Mouse (Mus musculus) cerebellum, adult (tissue): ENCODE measurements around the gene Tbxas1.

Source experiments
- ATAC-seq: cut with Nextera tagmentation; 2 replicates; pipeline ENCODE4 v1.9.2; 2017; ENCODE audit warnings: mild to moderate bottlenecking, moderate library complexity, mixed read lengths; ENCODE audit not compliant: insufficient number of reproducible peaks, low FRiP score, low TSS enrichment

The Tbxas1 gene

DNA sequence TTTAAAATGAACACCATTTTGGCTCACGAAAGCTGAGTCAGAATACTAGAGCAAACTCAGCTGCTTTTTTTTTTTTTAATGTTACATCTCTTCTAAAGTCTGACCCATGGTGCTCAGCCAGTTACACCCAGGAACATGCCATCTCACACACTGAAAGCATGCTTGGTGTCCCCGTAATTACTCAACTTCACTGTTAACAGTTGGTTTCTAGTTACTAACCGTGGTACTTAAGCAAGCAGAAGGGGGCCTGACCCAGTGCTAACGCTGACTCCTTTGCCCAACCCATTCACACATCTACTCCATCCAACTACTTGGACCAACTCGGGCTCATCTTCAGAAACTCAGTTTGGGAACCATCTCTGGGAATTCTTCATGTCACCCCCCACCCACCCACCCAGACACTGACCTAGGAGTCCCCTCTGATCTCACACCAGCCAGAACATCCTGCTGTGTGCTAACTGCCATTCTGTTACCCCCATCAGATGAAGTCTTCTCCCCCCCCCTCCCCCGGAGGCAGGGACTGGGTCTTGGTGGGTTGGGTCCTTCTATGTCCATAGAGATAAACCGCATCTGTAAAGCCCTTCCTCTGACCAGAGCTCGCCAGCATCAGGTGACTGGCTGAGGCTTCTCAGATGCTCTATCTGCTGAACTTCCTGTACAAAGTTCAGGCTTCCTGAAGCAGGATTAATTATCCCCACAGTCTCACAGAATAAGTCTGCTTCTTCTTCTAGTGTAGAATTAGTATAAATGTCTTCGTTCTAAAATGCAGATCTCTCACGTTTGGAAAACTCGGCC is 105.9 kb downstream of the Tbxas1 start:
- no peak for ATAC-seq

DNA sequence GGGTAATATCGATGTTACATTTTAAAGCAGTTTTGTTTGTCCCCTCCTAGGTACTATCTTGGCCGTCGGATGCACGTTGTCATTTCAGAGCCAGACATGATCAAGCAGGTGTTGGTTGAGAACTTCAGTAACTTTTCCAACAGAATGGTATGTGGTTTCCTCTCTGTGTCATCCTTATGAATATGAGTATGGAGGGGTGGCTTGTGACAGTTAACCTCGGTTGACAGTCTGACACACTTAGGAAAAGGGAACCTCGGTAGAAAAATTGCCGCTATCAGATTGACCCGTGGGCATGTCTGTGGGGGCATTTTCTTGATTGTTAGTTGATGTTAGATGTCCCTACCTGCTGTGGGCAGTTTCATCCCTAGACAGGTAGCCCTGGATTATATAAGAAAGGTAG is 106.9 kb downstream of the Tbxas1 start:
- ATAC-seq, result no peak

GRCm38 (mm10) chr6:38982656-38983055 is 107.5 kb downstream of the Tbxas1 start:
- no peak for ATAC-seq

DNA sequence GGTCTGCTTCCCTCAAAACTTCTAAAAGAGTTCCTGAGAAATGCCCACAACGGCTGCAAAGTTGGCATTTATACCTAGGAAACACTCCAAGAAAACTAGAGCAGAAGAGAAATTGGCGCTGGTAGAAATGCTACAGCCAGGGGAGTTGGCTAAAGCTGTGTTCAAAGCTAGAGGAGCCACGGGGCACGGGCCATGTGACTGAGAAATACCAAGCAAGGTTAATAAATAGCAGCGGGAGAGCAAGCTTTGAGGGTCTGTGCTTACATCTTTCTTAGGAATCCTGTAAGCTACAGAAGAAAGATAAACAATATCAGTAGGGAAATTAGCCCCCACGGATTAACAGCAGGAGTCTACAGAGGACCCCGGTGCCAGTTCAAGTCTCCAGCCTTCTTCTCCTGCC is 107.9 kb downstream of the Tbxas1 start:
- no peak for ATAC-seq

DNA sequence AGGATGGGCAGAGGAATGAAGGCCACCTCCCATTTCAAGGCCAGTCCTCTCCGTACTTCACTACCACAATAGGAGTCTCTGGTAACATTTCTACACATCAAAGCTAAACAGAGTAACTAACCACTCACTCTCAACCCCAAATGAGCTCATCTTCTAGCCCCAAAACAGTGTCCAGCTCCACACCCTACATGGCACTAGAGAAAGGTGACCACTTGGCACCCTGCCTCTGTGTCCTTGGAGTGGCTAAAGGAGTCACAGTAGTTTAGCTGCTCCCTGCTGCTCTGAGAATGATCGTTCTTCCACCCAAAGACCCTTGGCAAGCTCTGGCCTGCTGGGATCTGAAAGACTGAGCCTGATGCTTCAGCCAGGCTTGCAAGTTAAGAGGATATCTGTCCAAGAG is 109.4 kb downstream of the Tbxas1 start:
- ATAC-seq, result no peak

DNA sequence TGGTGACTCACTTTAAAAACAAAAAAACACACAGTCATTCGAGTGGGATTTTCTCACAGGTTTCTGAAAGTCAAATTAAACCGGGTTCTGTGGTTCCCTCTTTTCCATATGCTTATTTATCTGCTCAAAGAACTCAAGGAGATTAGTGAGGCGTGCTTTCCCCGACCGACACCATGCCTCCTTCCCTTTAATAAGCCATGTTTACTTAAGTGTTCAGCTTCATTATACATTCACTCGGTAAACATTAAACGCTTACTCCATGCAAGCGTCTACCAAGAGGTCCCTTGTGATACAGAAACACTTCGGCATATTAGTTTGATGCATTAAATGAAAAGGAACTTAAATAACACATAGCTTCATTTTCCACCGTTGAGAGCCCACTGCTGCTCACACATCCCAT is 111.4 kb downstream of the Tbxas1 start:
- no peak for ATAC-seq

DNA sequence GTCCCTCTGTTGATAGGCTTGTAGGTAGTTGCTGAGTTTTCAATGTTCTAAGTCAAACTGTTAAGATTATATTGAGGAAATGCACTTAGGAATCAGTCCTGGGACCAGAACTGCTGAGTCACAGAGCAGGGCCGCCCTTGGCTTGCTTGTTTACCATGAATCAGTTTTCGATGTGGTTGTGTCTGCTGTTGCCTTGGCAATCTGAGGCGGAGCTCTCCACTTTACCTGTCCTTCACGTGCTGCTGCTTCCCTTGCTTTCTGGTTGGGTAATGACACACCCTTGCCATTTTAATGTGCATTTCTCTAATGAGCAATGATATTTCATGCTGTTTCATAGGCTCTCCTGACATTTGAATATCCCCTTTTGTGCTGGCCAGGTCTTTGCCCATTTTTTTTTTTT is 116.8 kb downstream of the Tbxas1 start:
- no peak for ATAC-seq

DNA sequence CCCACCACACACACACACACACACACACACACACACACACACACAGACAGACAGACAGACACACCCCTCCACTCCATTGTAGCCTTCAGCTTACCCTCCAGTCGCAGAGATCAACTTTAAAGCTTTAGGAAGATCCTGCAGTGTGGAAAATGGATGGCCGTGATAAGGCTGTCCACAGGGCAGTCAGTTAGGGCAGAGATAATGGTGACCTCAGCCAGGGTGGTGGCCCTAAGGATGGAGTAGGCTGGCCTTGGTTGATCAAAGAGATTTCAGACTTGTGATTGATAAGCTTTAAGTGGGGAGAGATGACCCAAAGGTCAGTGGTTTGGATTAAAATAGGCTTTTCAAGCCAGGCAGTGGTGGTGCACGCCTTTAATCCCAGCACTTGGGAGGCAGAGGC is 120.6 kb downstream of the Tbxas1 start:
- ATAC-seq, result no peak

GRCm38 (mm10) chr6:38997838-38998237 is 122.6 kb downstream of the Tbxas1 start:
- ATAC-seq, result no peak

- no peak for ATAC-seq
Measured at GRCm38 (mm10) chr6:39003126-39003525, 127.9 kb downstream of the Tbxas1 start.

- ATAC-seq, result no peak
Measured at GRCm38 (mm10) chr6:39004003-39004473, 128.8 kb downstream of the Tbxas1 start.

DNA sequence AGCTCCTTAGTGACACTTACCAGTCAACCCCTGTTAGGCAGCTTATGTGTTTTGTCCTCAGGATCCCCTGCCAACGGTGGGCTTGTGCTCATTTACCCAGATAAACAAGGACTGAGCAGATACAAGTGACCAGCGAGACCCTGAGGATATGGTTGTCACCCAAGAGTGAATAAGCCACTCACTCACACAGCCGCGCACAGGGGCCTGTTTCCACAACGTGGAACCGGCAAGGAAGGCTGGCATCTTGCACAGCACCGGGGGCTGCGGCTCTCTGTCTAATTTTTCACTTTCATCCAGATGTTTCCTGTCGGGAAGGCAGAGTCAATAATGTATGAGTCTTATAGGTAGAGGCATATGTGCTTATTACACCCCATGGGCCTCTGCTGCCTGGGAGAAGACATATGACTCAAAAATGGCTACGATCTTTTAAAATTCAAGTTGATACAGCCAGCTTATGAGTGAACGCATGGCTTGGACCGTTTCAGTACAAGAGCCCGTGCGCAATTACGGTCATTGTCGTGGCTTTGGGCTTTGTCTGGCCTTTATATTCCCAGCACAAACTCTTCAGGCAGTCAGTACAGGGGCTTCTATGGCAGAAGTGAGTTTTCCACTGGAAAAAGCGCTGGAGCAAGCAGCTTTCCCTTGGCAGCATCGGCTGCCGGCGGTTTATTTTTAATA is 130.2 kb downstream of the Tbxas1 start:
- no peak for ATAC-seq

GRCm38 (mm10) chr6:39005945-39006572 is 130.9 kb downstream of the Tbxas1 start:
- ATAC-seq, result no peak

- ATAC-seq, result no peak
Measured at GRCm38 (mm10) chr6:39007223-39007622, 132.0 kb downstream of the Tbxas1 start.

DNA sequence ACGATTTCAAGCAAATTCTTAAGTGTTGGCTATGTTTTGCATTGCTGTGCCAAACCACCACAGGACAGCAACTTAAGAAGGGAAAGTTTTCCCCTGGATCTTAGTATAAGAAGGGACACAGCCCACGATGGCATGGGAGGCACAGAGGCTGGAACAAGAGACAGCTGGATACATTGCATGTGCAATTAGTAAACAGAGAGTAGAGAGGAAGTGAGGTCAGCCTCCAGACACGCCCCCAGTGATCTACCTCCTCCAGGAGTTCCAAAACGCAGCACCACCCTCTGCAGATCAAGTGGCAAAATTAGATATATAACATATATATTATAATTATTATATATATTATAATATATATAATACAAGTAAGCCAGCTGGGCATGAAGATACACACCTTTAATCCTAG is 132.9 kb downstream of the Tbxas1 start:
- ATAC-seq, result no peak

DNA sequence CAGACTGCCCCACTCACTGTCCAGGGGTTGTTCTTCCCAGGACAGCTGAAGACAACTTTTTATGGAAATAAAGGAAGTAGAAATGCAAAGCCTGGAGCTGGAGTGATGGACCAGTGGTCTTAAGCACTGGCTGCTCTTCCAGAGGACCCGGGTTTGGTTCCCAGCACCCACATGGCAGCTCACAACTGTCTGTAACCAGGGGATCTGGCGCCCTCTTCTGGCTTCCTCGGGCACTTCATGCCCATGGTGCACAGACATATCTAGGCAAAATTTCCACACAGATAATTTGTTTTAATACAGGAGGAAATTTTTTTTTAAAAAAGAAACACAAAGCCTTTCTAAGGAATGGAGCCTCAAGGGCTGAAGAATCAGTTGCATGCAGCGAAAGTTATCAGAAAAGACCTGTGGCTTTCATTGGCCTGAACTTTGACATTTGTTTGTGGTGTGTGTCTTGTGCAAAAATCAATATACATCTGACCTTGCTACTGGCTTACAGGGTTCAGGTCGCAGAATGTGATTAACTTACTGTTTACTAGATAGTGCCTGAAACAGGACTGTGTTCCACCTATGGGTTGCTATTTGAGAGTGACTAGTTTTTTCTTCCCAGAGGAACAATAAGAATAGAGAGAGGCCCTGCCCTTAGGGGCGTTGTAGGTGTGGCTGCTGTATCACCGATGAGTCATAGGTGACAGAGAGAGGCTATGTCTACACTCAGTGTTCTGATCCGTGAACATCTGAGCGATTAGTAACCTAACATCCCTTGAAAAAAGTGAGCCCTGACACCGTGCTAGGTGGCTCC is 138.0 kb downstream of the Tbxas1 start:
- ATAC-seq, result no peak

DNA sequence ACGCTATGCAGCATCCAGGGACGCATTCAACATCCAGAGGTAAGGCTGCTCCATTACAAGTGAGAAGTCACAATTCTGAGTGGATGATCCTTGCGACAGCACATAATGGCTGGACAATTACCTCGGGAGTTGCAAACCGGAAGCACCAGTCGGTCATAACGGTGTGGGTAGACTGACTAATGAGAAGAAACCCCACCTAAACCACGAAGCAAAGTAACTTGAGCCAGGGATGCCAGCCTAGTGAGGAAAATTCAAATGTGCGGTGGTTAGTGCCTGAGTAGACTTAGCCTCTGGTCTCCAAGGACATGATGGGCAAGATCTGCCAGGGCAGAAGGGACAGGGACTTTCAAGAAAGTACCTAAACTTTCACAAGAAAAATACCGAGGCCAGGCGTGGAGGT is 142.7 kb downstream of the Tbxas1 start:
- ATAC-seq, result no peak

- ATAC-seq, result no peak
Measured at GRCm38 (mm10) chr6:39018805-39019204, 143.6 kb downstream of the Tbxas1 start.

DNA sequence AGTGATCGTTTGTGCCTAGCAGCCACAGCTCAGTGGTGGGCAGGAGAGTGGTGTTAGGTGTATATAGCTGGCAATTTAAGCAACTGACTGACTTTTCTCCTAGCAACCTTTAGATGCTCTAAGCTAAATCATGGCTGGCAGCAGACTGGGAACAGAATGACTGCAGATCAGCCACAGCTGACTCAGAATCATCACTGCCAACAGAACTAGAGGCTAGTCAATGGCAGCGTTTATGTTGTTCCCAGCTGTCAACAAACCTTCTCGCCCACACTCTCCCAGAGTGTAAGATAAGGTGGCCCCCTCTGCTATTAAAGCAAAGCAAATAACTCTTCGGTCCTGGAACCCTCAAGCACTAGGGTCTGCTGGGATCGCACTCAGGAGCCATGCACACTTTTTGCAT is 144.0 kb downstream of the Tbxas1 start:
- no peak for ATAC-seq

DNA sequence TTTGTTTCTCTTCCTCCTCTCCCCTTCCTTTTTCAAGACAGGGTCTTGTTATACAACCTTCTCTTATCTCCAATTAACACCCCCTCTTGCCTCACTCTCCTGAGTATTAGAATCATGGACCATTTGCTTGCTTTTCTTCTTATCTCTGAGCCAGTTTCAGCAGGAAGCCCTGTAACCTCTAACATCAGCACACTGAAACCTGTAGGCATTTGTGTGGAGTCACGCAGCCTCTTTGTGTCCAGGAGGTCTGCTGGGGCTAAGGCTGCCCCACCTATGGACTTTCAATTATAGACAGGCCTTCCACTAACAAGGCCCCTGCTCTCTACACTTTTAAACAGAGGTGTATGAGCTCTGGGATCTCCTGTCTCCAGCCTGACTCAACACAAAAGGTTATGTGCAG is 146.7 kb downstream of the Tbxas1 start:
- ATAC-seq, result no peak
